Mouse (Mus musculus) MEL (cell line): ENCODE data around the gene Crip2. TPM values are rescaled to one million over a fixed set of nuclear protein-coding genes. Genes with fewer than 3 reads are reported as not detected.
A peak's percentile ranks its signal among the peaks of the same experiment; 100 is the strongest.

ENCODE experiments used
- DNase-seq: peaks from one replicate; pipeline ENCODE4 v3.0.0; 2011; ENCODE audit warnings: low read depth, low spot score
- H3K27ac ChIP-seq: 2 replicates; pipeline ENCODE4 v1.5.1; 2012; ENCODE audit warnings: low read depth, mild to moderate bottlenecking, control low read depth, low read length, moderate library complexity; ENCODE audit not compliant: control insufficient read depth
- H3K27me3 ChIP-seq, 2 experiments: fragments of 150-350 bp in 1 of 2; sonication (generic) in 1 of 2; 2 replicates each; pipeline ENCODE4 v1.6.1; 2012; ENCODE audit warnings: low read length in 2 of 2, mild to moderate bottlenecking in 2 of 2, improper control_type of control experiment in 1 of 2, moderate library complexity in 1 of 2; ENCODE audit not compliant: insufficient read depth in 2 of 2, control insufficient read depth in 1 of 2
- H3K36me3 ChIP-seq, 2 experiments: 2 replicates each; pipeline ENCODE4 v1.6.1; 2012 to 2014; ENCODE audit warnings: low read length in 2 of 2, improper control_type of control experiment in 1 of 2, inconsistent platforms in 1 of 2, mild to moderate bottlenecking in 1 of 2; ENCODE audit not compliant: insufficient read depth in 2 of 2, control insufficient read depth in 1 of 2
- H3K4me1 ChIP-seq, 2 experiments: fragments of 150-350 bp in 1 of 2; sonication (generic) in 1 of 2; 2 replicates each; pipeline ENCODE4 v1.6.1; 2012; ENCODE audit warnings: low read length in 2 of 2, improper control_type of control experiment in 1 of 2, mild to moderate bottlenecking in 1 of 2; ENCODE audit not compliant: insufficient read depth in 2 of 2, control insufficient read depth in 1 of 2
- H3K4me3 ChIP-seq, 2 experiments: fragments of 150-350 bp in 1 of 2; sonication (generic) in 1 of 2; 2 replicates each; pipeline ENCODE4 v1.5.1; 2012; ENCODE audit warnings: low read depth in 2 of 2, low read length in 2 of 2, mild to moderate bottlenecking in 2 of 2, moderate library complexity in 2 of 2, control low read depth in 1 of 2, improper control_type of control experiment in 1 of 2; ENCODE audit not compliant: control insufficient read depth in 1 of 2, insufficient read depth in 1 of 2
- H3K79me2 ChIP-seq: 2 replicates; pipeline ENCODE4 v1.6.1; 2012; ENCODE audit warnings: mild to moderate bottlenecking, low read length, moderate library complexity; ENCODE audit not compliant: control insufficient read depth, poor library complexity, insufficient read depth
- H3K9ac ChIP-seq: 2 replicates; pipeline ENCODE4 v1.6.1; 2012; ENCODE audit warnings: low read depth, mild to moderate bottlenecking, control low read depth, low read length, moderate library complexity; ENCODE audit not compliant: control insufficient read depth, poor library complexity, severe bottlenecking
- H3K9me3 ChIP-seq: fragments of 150-350 bp; sonication (generic); replicated peaks from 2 replicates; pipeline ENCODE4 v1.6.1; 2012; ENCODE audit warnings: mild to moderate bottlenecking, low read length, improper control_type of control experiment, moderate library complexity; ENCODE audit not compliant: insufficient read depth
- CHD1 ChIP-seq: IDR thresholded peaks from 2 replicates; pipeline ENCODE4 v1.6.1; 2012; ENCODE audit warnings: low read depth, mild to moderate bottlenecking, inconsistent platforms, low read length, improper control_type of control experiment
- CHD2 ChIP-seq: IDR thresholded peaks from 2 replicates; pipeline ENCODE4 v1.6.1; 2011; ENCODE audit warnings: low read length, improper control_type of control experiment
- CTCF ChIP-seq, 3 experiments: IDR thresholded peaks in 2 of 3; conservative IDR thresholded peaks in 1 of 3; 2 replicates each; pipeline ENCODE4 v1.5.1; 2011 to 2012; ENCODE audit warnings: low read length in 3 of 3, low read depth in 2 of 3, mild to moderate bottlenecking in 2 of 3, improper control_type of control experiment in 1 of 3, inconsistent platforms in 1 of 3, mixed read lengths in 1 of 3, moderate library complexity in 1 of 3; ENCODE audit not compliant: control insufficient read depth in 1 of 3, insufficient read depth in 1 of 3, poor library complexity in 1 of 3, severe bottlenecking in 1 of 3
- EP300 ChIP-seq, 2 experiments: IDR thresholded peaks; 2 replicates each; pipeline ENCODE4 v1.6.1; 2011; ENCODE audit warnings: improper control_type of control experiment in 2 of 2, low read length in 2 of 2, low read depth in 1 of 2, mild to moderate bottlenecking in 1 of 2
- HCFC1 ChIP-seq: IDR thresholded peaks from 2 replicates; pipeline ENCODE4 v1.6.1; 2012; ENCODE audit warnings: low read depth, mild to moderate bottlenecking, inconsistent platforms, low read length, improper control_type of control experiment, moderate library complexity
- JUND ChIP-seq: IDR thresholded peaks from 2 replicates; pipeline ENCODE4 v1.6.1; 2011; ENCODE audit warnings: low read depth, mild to moderate bottlenecking, improper control_type of control experiment, low read length
- KAT2A ChIP-seq: conservative IDR thresholded peaks from 2 replicates; pipeline ENCODE4 v1.6.1; 2012; ENCODE audit warnings: low read depth, low read length, improper control_type of control experiment, inconsistent platforms
- MAFK ChIP-seq: IDR thresholded peaks from 2 replicates; pipeline ENCODE4 v1.6.1; 2011; ENCODE audit warnings: low read depth, mild to moderate bottlenecking, low read length, improper control_type of control experiment, borderline replicate concordance
- MAZ ChIP-seq: IDR thresholded peaks from 2 replicates; pipeline ENCODE4 v1.6.1; 2012; ENCODE audit warnings: low read depth, mild to moderate bottlenecking, inconsistent platforms, low read length, improper control_type of control experiment
- MYB ChIP-seq: IDR thresholded peaks from 2 replicates; pipeline ENCODE4 v1.6.1; 2011; ENCODE audit warnings: mild to moderate bottlenecking, low read depth, low read length, improper control_type of control experiment
- POLR2A ChIP-seq, 2 experiments: IDR thresholded peaks; 2 replicates each; pipeline ENCODE4 v1.6.1; 2011 to 2012; ENCODE audit warnings: low read length in 2 of 2, mild to moderate bottlenecking in 2 of 2, control low read depth in 1 of 2, improper control_type of control experiment in 1 of 2, low read depth in 1 of 2, moderate library complexity in 1 of 2; ENCODE audit not compliant: control insufficient read depth in 1 of 2, insufficient read depth in 1 of 2, poor library complexity in 1 of 2
- RCOR1 ChIP-seq: IDR thresholded peaks from 2 replicates; pipeline ENCODE4 v1.6.1; 2012; ENCODE audit warnings: low read depth, mild to moderate bottlenecking, inconsistent platforms, low read length, improper control_type of control experiment
- SIN3A ChIP-seq: IDR thresholded peaks from 2 replicates; pipeline ENCODE4 v1.6.1; 2012; ENCODE audit warnings: low read length, improper control_type of control experiment, inconsistent platforms
- TBP ChIP-seq: IDR thresholded peaks from 2 replicates; pipeline ENCODE4 v1.8.0; 2011; ENCODE audit warnings: low read depth, low read length, improper control_type of control experiment
- UBTF ChIP-seq: IDR thresholded peaks from 2 replicates; pipeline ENCODE4 v1.6.1; 2012; ENCODE audit warnings: low read depth, mild to moderate bottlenecking, inconsistent platforms, low read length, improper control_type of control experiment, moderate library complexity, borderline replicate concordance; ENCODE audit not compliant: insufficient read depth
- USF2 ChIP-seq, 2 experiments: IDR thresholded peaks; 2 replicates each; pipeline ENCODE4 v1.6.1; 2011 to 2012; ENCODE audit warnings: improper control_type of control experiment in 2 of 2, low read length in 2 of 2, borderline replicate concordance in 1 of 2, inconsistent platforms in 1 of 2, low read depth in 1 of 2, mild to moderate bottlenecking in 1 of 2; ENCODE audit not compliant: insufficient read depth in 1 of 2
- ZMIZ1 ChIP-seq: IDR thresholded peaks from 2 replicates; pipeline ENCODE4 v1.6.1; 2012; ENCODE audit warnings: low read depth, mild to moderate bottlenecking, inconsistent platforms, low read length, improper control_type of control experiment, moderate library complexity
- polyA plus RNA-seq, 2 experiments: library from polyadenylated mRNA; stranded (reverse) in 1 of 2; unstranded in 1 of 2; fragments of >175 nt in 1 of 2; fragments of >200 nt in 1 of 2; gene quantifications; 2 replicates each; pipeline versions ENCODE4 v1.2.1 to v1.2.4; 2012; ENCODE audit warnings: low replicate concordance in 2 of 2, low read depth in 1 of 2; ENCODE audit not compliant: insufficient read length in 2 of 2, insufficient read depth in 1 of 2, missing spikeins in 1 of 2
- total RNA-seq: library from RNA; depleted of rRNA; stranded (reverse); fragments of 300-350 nt; gene quantifications from 2 replicates; pipeline ENCODE4 v1.2.3, GENCODE M21; 2012

Crip2 gene
- total and polyA plus RNA-seq, 3 experiments = 65.2 to 261 TPM; not detected in 1

DNA sequence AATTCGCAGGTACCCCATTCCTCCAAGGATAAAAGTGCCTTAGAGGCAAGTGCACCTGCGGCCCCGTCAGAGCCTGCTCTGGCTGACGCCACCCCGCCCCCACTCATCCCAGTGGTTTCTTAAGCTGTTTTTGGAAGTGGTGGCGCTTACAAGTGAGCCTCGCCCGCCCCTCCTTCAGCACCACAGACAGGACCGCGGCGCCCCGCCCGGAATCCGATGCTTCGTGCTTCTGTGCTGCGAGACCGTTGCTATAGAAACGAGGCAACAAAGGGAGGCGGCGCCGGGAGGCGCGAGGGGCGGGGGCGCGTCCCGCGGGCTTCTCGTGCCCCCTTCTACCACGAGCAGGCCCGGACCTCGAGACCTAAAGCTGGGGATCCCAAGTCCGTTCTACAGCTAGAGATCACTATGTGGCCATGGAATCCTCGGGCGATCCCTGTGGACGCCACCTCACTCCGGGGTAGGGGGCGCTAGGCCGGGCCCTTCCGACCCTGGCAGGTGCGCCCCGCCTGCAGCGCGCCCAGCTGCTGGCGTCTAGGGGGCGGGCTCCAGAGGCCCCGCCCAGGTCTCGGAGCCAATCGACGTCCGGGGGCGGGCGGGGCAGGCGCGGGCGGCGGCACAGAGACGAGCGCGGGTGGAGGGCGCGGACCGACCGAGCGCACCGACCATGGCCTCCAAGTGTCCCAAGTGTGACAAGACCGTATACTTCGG is at the start of gene Crip2 (continued):
- TF ChIP-seq CTCF (IDR thresholded peaks at IDR 0.05 in 2 of 3, conservative IDR thresholded peaks at IDR 0.05 in 1 of 3; ENCODE audit: control insufficient read depth in 1 of 3, insufficient read depth in 1 of 3, low read depth in 2 of 3, low read length in 3 of 3, poor library complexity in 1 of 3, severe bottlenecking in 1 of 3) = peak in 1 of 3 experiments; percentile 36; a peak in 2 of 6 replicates
- peak; percentile 67; the same call in 1 of the 2 replicates for TF ChIP-seq ZMIZ1
- TF ChIP-seq UBTF = no peak
- no peak for TF ChIP-seq USF2 (IDR thresholded peaks at IDR 0.05; ENCODE audit: borderline replicate concordance in 1 of 2, insufficient read depth in 1 of 2, low read depth in 1 of 2, low read length in 2 of 2)

DNA sequence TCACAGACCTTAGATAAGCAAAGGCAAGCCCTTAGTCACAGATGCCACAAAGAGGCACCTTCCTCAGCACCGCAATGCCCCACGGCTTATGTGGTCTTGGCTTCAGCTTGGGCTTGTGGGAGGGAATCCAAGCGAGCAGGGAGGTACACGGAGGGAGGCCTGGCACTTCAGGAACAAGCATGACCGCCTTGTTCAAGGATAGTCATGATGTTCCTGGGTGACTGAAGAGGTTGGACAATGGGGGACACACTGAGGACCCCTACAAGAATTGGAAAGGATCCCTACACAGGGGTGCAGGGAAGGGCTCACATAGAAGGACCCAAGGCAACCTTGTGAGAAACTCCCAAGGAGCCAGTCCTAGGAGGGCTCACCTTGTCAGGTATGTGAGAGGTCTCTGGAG is 43.0 kb upstream of the Crip2 start:
- H3K79me2 ChIP-seq = peaks cover 41% of the 10 kb centered on the region
- peaks cover under 1 to 18% of the 10 kb centered on the region in 2 experiments; a peak in 3 of 4 replicates for H3K36me3 ChIP-seq
- no peak for TF ChIP-seq EP300 (IDR thresholded peaks at IDR 0.05; ENCODE audit: low read depth in 1 of 2, low read length in 2 of 2)
- TF ChIP-seq CTCF (IDR thresholded peaks at IDR 0.05 in 2 of 3, conservative IDR thresholded peaks at IDR 0.05 in 1 of 3; ENCODE audit: control insufficient read depth in 1 of 3, insufficient read depth in 1 of 3, low read depth in 2 of 3, low read length in 3 of 3, poor library complexity in 1 of 3, severe bottlenecking in 1 of 3) = no peak
- no peak for TF ChIP-seq CHD2
- no peak for TF ChIP-seq JUND
- TF ChIP-seq UBTF = no peak
- no peak for TF ChIP-seq HCFC1
- no peak for TF ChIP-seq MYB
- TF ChIP-seq RCOR1 = no peak
- no peak for TF ChIP-seq SIN3A
- TF ChIP-seq MAZ = no peak
- no peak for TF ChIP-seq TBP
- H3K9me3 ChIP-seq = no peaks in the 10 kb centered on the region
- peak overlapping the region in 1 of 2 experiments; percentile 97; a peak in 1 of 4 replicates for H3K4me3 ChIP-seq
- no peak overlapping the region for H3K9ac ChIP-seq
- peak; percentile 58 for DNase-seq
- peaks cover 2 to 4% of the 10 kb centered on the region in 2 experiments; a peak in 1 of 4 replicates for H3K27me3 ChIP-seq
- H3K4me1 ChIP-seq = peaks cover 11 to 29% of the 10 kb centered on the region in 2 experiments; a peak in 3 of 4 replicates
- no peak overlapping the region for H3K27ac ChIP-seq

DNA sequence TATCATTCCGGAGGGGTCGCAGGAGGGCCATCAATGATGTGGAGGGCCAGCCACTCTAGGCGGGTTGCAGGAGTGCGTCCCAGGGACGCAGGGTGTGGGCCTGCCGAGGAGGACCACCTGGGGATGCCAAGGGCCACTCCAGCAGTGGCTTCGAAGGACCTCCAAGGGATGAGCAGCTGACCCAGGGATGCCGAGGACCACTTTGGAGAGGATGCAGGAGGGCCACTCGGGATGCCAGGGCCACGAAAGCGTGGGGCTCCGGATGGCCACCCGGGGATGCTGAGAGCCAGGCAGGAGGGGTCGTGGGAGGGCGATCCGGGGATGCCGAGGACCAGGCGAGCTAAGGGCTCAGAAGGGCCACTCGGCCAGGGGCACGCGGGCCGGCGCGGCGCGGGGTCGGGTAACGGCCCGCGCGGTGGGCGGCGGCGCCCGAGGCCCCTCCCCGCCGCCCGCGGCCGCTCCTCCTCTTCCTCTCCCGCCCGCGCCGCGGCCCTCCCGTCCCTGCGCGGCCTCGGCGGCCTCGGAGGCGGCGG is 42.2 kb upstream of the Crip2 start, which contains the start of gene Mta1:
Gene Mta1, plus strand, starts transcription at position 530 of the 533 bp plus-strand sequence.
- TF ChIP-seq CHD1 (no peak), MAFK (no peak), TBP (no peak), POLR2A (IDR thresholded peaks at IDR 0.05; ENCODE audit: control insufficient read depth in 1 of 2, insufficient read depth in 1 of 2, low read depth in 1 of 2, low read length in 2 of 2, poor library complexity in 1 of 2) (peak in 1 of 2 experiments; percentile 89; a peak in 2 of 4 replicates), KAT2A (no peak), HCFC1 (no peak)
- Histone ChIP-seq H3K27me3 (peaks cover 1 to 4% of the 10 kb centered on the region in 2 experiments; a peak in 1 of 4 replicates), H3K9me3 (no peaks in the 10 kb centered on the region), H3K27ac (peak within 1 kb of the TSS; percentile 61), H3K4me1 (peaks cover 11 to 31% of the 10 kb centered on the region in 2 experiments; a peak in 3 of 4 replicates), H3K9ac (peak within 1 kb of the TSS; percentile 95), H3K36me3 (peaks cover 2 to 18% of the 10 kb centered on the region in 2 experiments), H3K4me3 (peak within 1 kb of the TSS; percentile 72 to 97), H3K79me2 (peaks cover 49% of the 10 kb centered on the region)
- peak; percentile 71 for DNase-seq
